Mouse (Mus musculus) kidney, embryonic 14.5 days (tissue): Measurements from ENCODE around the gene Neurog2. TPM values are rescaled to one million over a fixed set of nuclear protein-coding genes. Genes with fewer than 3 reads are reported as not detected.
A peak's percentile ranks its signal among the peaks of the same experiment; 100 is the strongest.

Experiments
- ATAC-seq: fragments of 200-750 bp; cut with Nextera tagmentation; 2 replicates; pipeline ENCODE4 v1.8.0; 2017; ENCODE audit warnings: moderate number of reproducible peaks, mild to moderate bottlenecking, moderate TSS enrichment, moderate library complexity; ENCODE audit not compliant: low FRiP score, low TSS enrichment
- H3K27ac ChIP-seq: fragments of 300-500 bp; sonication (generic); 2 replicates; pipeline ENCODE4 v1.5.1; 2014; ENCODE audit warnings: low read depth, mild to moderate bottlenecking, low read length, moderate library complexity, mixed read lengths
- H3K27me3 ChIP-seq: fragments of 300-500 bp; sonication (generic); 2 replicates; pipeline ENCODE4 v1.6.1; 2014; ENCODE audit warnings: mild to moderate bottlenecking, low read length; ENCODE audit not compliant: control insufficient read depth, insufficient read depth
- H3K36me3 ChIP-seq: fragments of 300-500 bp; sonication (generic); 2 replicates; pipeline ENCODE4 v1.6.1; 2014; ENCODE audit warnings: low read length, mixed read lengths; ENCODE audit not compliant: control insufficient read depth, insufficient read depth
- H3K4me1 ChIP-seq: fragments of 300-500 bp; sonication (generic); 2 replicates; pipeline ENCODE4 v1.6.1; 2014; ENCODE audit warnings: low read length, mixed read lengths; ENCODE audit not compliant: control insufficient read depth, insufficient read depth
- H3K4me2 ChIP-seq: fragments of 300-500 bp; sonication (generic); replicated peaks from 2 replicates; pipeline ENCODE4 v1.6.1; 2014; ENCODE audit warnings: low read depth, mild to moderate bottlenecking, low read length
- H3K4me3 ChIP-seq: fragments of 300-500 bp; sonication (generic); 2 replicates; pipeline ENCODE4 v1.5.1; 2014; ENCODE audit warnings: mild to moderate bottlenecking, low read length
- H3K9ac ChIP-seq: fragments of 300-500 bp; sonication (generic); 2 replicates; pipeline ENCODE4 v1.6.1; 2014; ENCODE audit warnings: low read depth, mild to moderate bottlenecking, low read length, moderate library complexity
- H3K9me3 ChIP-seq: fragments of 300-500 bp; sonication (generic); 2 replicates; pipeline ENCODE4 v1.6.1; 2016; ENCODE audit warnings: low read length; ENCODE audit not compliant: control insufficient read depth
- WGBS: fragments of 180-500 bp; shearing (Covaris S2); extraction: QIAGEN DNeasy Blood & Tissue Kit; methylation state at CpG from one replicate; pipeline ENCODE4 v1.1.7; 2014; 5-methylcytosine and 5-hydroxymethylcytosine counted together
- polyA plus RNA-seq: library from polyadenylated mRNA; unstranded; fragments of >200 nt; fragmentation: Nextera tagmentation; extraction: Ambion mirVana; gene quantifications from 2 replicates; pipeline ENCODE4 v1.2.1, GENCODE M21; 2014

The Neurog2 gene
- polyA plus RNA-seq, 1 experiment from 2014 or later = not detected

DNA sequence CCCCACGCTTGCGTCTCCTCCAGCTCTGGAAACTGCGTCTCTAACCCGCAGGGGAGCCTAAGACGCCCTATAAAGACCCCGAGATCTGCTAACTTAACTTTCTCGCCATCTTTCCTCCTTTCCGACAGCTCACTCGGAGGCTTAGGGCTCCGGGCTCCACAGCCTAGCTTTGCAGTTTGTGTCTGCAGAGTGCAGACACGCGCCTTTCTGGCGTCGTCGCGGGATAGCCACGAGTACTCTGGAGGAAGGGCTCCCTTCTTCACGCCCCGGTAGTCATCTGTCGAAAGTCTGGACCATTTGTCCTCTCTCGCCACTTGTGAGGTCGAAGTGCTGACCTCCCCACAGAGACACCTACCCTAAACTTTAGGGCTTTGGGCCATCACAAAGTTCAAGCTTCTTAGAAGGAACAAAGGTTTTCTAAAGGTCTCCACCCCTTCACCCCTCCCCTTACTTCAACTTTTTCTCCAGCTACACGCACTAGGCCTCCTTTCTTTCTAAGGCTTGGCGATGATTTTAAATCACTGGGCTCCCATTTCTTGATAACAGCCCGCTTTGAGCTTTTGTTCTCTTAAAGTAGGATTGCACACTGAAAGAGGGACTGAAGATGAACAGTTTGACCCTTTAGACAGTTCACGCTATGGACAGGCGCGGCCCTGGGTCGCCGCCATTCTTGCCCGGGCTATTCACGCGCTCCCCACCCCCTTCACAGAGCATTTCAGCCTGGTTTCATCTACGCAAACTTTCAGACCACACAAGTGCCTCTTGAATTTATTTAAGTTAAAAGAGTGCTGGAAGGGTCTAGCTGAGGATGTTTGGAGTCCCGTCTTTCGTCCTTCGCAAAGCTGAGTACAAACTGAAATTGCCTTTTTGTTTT is 4.4 kb upstream of the Neurog2 start:
- Histone ChIP-seq H3K4me1 (peaks cover 15% of the 10 kb centered on the region), H3K9me3 (no peaks in the 10 kb centered on the region), H3K27me3 (peaks cover 87% of the 10 kb centered on the region), H3K9ac (no peak overlapping the region), H3K27ac (no peak overlapping the region), H3K36me3 (no peaks in the 10 kb centered on the region), H3K4me2 (no peak overlapping the region), H3K4me3 (no peak overlapping the region)
- WGBS = 2% methylated on average over 37 of the region's 37 CpGs
- no peak for ATAC-seq

DNA sequence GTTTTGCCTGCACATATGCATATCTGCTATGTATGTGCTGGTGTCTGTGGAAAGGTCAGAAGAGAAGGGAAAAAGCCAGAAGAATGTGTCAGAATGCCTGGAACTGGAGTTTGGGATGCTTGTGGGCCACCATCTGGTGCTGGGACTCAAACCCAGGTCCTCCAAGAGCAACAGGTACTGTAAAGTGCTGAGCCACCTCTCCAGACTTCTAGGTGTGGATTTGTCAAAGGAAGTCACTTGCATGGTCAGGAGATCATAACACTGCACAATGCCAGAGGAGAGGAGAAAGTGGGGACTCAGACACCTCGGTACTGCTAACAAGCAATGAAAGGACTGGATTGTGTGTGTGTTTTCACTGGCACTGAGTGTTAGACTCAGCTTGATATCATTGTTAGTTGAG is 2.7 kb upstream of the Neurog2 start:
- Histone ChIP-seq H3K9me3 (no peaks in the 10 kb centered on the region), H3K4me2 (no peak overlapping the region), H3K27me3 (peaks cover 94% of the 10 kb centered on the region), H3K9ac (no peak overlapping the region), H3K4me3 (no peak overlapping the region), H3K27ac (no peak overlapping the region), H3K36me3 (no peaks in the 10 kb centered on the region), H3K4me1 (peaks cover 19% of the 10 kb centered on the region)
- no peak for ATAC-seq
- 9% methylated on average over 1 of the region's 1 CpGs for WGBS

DNA sequence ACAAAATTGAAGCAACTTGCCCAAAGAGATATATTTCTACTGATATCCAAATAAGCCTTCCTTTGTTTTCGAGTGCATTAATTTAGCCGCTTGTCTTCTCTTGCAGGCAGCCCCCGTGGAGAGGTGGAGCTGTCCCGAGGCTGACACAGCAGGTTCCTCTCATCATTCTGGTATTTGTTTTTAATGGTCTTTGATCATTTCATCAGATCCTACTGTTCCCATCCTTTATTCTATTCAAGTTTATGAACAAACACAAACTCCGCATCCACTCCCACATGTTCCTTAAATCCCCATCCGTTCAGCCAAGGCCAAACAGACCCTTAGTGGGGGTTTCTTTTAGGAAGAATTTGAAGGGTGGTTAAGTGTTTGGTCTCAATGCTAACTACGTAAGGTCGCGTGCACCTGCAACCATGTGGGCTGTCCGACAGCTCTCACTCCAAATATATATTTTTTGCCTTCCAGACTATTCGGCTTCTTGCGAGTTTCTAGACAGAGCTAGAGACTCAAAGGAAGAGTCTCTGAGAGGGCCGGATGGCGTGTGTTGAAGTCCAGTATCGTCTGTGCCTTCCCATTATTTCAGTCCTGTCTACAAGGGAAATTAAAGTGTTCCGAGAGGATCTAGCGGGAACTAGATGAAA is 2.1 kb upstream of the Neurog2 start:
- Histone ChIP-seq H3K9ac (no peak overlapping the region), H3K9me3 (no peaks in the 10 kb centered on the region), H3K27ac (no peak overlapping the region), H3K27me3 (peaks cover 90% of the 10 kb centered on the region), H3K4me3 (no peak overlapping the region), H3K4me1 (peaks cover 19% of the 10 kb centered on the region), H3K36me3 (no peaks in the 10 kb centered on the region), H3K4me2 (no peak overlapping the region)
- WGBS = 3% methylated on average over 17 of the region's 17 CpGs
- ATAC-seq = no peak

DNA sequence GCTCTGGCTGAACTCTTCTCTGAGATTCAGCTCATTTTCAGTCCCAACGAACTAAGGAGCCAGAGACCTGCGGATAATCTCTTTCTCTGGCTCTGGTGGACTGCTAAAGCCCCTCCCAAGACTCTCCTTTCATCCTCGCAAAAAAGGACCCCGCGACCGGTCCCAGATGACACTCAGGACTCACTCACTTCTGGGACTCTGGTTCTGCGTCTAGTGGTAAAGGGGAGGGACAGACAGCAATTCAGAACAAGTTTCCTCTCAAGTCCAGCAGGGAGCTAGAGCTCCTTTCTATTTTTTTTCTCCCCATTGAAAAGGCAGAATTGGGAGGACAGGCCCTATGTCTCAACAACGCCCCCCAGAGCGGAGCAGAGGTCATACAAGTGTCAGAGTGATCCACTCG is 1.4 kb upstream of the Neurog2 start:
- Histone ChIP-seq H3K4me1 (peaks cover 19% of the 10 kb centered on the region), H3K4me2 (no peak overlapping the region), H3K9ac (no peak overlapping the region), H3K36me3 (no peaks in the 10 kb centered on the region), H3K9me3 (no peaks in the 10 kb centered on the region), H3K27ac (no peak overlapping the region), H3K4me3 (no peak overlapping the region), H3K27me3 (peaks cover 88% of the 10 kb centered on the region)
- no peak for ATAC-seq
- WGBS = under 1% methylated on average over 10 of the region's 10 CpGs

DNA sequence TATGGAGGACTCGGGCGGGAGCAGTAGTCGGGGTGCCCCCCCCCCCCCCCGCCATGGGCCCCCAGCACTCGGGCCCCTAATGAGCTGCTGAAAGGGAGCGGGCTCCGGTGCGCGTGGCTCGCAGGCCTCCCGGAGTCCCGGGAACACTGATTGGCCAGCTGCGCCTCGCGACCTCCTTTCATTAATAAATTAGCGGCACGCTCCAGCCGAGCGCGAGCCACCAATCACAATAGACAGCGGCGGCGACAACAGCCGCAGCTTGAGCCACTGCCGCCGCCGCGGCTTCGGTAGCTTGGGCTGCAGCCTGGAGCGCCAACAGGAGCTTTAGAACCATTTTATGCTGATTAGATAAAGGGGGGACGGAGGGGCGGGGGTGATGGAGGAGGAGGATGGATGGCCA is 404 bp upstream of the Neurog2 start:
- 0 out of 2 replicates have a peak, but pooled peaks have one; percentile 41 for ATAC-seq
- H3K4me2 ChIP-seq = peak overlapping the region; percentile 59
- WGBS = 0% methylated on average over 30 of the region's 32 CpGs
- no peak overlapping the region for H3K27ac ChIP-seq
- H3K9ac ChIP-seq = 0 out of 2 replicates have a peak overlapping the region, but pooled peaks have one; percentile 18
- peak overlapping the region; percentile 28 for H3K4me3 ChIP-seq
- H3K4me1 ChIP-seq = peaks cover 19% of the 10 kb centered on the region
- H3K36me3 ChIP-seq = no peaks in the 10 kb centered on the region
- no peaks in the 10 kb centered on the region for H3K9me3 ChIP-seq
- peaks cover 88% of the 10 kb centered on the region for H3K27me3 ChIP-seq

DNA sequence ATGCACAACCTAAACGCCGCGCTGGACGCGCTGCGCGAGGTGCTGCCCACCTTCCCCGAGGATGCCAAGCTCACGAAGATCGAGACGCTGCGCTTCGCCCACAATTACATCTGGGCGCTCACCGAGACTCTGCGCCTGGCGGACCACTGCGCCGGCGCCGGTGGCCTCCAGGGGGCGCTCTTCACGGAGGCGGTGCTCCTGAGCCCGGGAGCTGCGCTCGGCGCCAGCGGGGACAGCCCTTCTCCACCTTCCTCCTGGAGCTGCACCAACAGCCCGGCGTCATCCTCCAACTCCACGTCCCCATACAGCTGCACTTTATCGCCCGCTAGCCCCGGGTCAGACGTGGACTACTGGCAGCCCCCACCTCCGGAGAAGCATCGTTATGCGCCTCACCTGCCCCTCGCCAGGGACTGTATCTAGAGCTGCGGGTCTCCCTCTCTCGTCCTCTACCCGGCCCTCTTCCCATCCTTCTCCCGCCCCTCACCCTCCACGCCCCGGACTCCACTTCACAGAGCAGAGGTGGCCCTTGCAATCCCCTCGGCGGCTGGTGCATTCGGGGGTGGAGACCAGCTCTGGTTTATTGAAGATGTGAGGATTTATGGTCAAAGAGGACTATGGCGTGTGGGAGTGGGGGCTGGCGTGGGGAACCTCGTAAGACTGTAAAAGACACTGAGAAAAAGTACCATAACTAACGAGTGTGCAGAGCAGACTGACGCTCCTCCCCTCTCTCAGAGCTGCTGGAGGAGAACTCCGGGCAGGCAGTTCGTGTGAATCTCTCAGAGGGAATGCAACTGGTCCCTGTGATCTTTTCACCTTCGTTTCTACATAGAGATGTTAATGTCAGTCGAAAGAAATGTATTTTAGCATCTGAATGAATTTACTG is 1.4 kb downstream of the Neurog2 start:
- under 1% methylated on average over 56 of the region's 58 CpGs for WGBS
- H3K4me1 ChIP-seq = peaks cover 19% of the 10 kb centered on the region
- no peaks in the 10 kb centered on the region for H3K36me3 ChIP-seq
- no peak overlapping the region for H3K9ac ChIP-seq
- peak overlapping the region; percentile 28 for H3K4me3 ChIP-seq
- peak overlapping the region; percentile 59 for H3K4me2 ChIP-seq
- H3K27me3 ChIP-seq = peaks cover 91% of the 10 kb centered on the region
- ATAC-seq = peak; percentile 84
- H3K27ac ChIP-seq = no peak overlapping the region
- H3K9me3 ChIP-seq = no peaks in the 10 kb centered on the region

DNA sequence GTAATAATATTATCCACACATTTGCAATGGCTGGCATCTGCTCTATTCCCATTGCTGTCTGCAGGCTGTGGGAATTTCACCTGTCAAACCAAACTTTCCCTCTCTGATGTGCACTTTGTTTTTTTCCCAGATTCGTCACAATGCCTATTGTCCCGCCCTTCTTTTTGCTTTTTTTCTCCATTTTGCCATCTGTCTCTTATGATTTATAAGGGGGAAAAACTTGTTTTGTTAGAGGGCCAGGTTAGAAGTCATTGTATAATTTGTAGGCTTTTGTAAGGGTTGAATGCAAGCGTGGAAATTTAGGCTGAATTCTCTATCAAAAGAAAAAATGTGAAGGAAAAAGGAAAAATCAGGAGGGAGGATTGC is 2.0 kb downstream of the Neurog2 start:
- ATAC-seq = no peak
- Histone ChIP-seq H3K36me3 (no peaks in the 10 kb centered on the region), H3K9me3 (no peaks in the 10 kb centered on the region), H3K9ac (no peak overlapping the region), H3K4me1 (peaks cover 19% of the 10 kb centered on the region), H3K4me2 (no peak overlapping the region), H3K27me3 (peaks cover 91% of the 10 kb centered on the region), H3K4me3 (no peak overlapping the region), H3K27ac (no peak overlapping the region)
- WGBS = 3% methylated on average over 3 of the region's 3 CpGs

DNA sequence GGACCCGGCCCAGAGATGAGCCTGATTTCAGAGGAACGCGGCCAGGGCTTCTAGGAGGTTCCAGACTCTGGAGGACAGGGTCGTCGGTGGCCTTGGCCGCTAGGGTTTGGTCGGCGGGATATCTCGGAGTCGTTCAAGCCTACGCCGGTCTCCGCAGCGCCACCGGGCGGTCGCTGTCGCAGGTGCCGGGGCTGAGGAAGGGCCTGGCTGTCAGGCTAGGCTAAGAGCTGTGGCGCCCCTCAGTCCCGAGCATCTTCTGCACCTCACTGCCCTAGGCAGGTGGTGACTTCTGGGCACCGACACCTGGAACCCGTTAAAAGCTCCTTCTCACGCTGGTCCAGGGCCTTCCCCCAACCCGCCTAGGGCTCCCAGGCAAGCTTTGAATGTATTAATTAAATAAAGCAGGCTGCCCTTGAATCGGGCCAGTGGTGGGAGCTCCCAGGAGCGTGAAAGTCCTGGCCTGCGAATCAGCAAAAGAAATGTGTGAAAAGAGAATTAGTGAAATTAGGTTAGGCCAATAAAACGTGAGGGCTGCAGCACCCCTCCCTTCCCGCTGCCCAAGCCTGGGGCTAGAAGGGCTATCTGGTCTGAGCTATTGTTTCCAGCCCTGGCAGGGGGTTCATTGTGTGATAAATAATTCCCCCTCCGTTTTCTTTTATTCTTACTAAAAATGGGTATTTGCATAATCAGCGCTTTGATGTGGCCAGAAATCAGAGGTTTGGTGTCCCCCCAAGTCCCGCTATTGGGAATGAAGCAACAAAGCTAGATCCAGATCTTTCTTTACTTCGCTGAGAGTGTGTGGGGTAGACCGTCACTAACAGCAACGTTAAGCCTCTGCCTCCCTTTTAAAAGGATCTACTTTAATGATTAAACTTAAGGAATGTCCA is 7.2 kb downstream of the Neurog2 start:
- H3K36me3 ChIP-seq = no peaks in the 10 kb centered on the region
- peaks cover 86% of the 10 kb centered on the region for H3K27me3 ChIP-seq
- peak overlapping the region; percentile 15 for H3K4me2 ChIP-seq
- no peaks in the 10 kb centered on the region for H3K9me3 ChIP-seq
- 0 out of 2 replicates have a peak overlapping the region, but pooled peaks have one; percentile 6 for H3K4me3 ChIP-seq
- 0 out of 2 replicates have a peak, but pooled peaks cover 4% of the 10 kb centered on the region for H3K4me1 ChIP-seq
- ATAC-seq = peak; percentile 80
- H3K27ac ChIP-seq = no peak overlapping the region
- no peak overlapping the region for H3K9ac ChIP-seq
- under 1% methylated on average over 36 of the region's 36 CpGs for WGBS
